Mouse (Mus musculus): ENCODE data around the gene Dnm3. TPM values are rescaled to one million over a fixed set of nuclear protein-coding genes. Genes with fewer than 3 reads are reported as not detected.

Gene Dnm3
- total RNA-seq, 1 experiment from 2014 or later, result 1.5 TPM

- no peak for ATAC-seq (replicated peaks; ENCODE audit: insufficient number of reproducible peaks, low FRiP score, low TSS enrichment, poor library complexity, severe bottlenecking)
These were observed 255.5 kb downstream of the Dnm3 start for GRCm38 (mm10) chr1:162222353-162222752.

GRCm38 (mm10) chr1:162221801-162222301 lies 256.0 kb downstream of the Dnm3 start:
- ATAC-seq (replicated peaks; ENCODE audit: insufficient number of reproducible peaks, low FRiP score, low TSS enrichment, poor library complexity, severe bottlenecking), result no peak

GRCm38 (mm10) chr1:162220891-162221290 lies 256.9 kb downstream of the Dnm3 start:
- no peak for ATAC-seq (replicated peaks; ENCODE audit: insufficient number of reproducible peaks, low FRiP score, low TSS enrichment, poor library complexity, severe bottlenecking)

GRCm38 (mm10) chr1:162219781-162220180 lies 258.1 kb downstream of the Dnm3 start:
- ATAC-seq (replicated peaks; ENCODE audit: insufficient number of reproducible peaks, low FRiP score, low TSS enrichment, poor library complexity, severe bottlenecking), result no peak

GRCm38 (mm10) chr1:162218530-162219180 lies 259.2 kb downstream of the Dnm3 start:
- no peak for ATAC-seq (replicated peaks; ENCODE audit: insufficient number of reproducible peaks, low FRiP score, low TSS enrichment, poor library complexity, severe bottlenecking)

- ATAC-seq (replicated peaks; ENCODE audit: insufficient number of reproducible peaks, low FRiP score, low TSS enrichment, poor library complexity, severe bottlenecking), result no peak
These were observed 260.4 kb downstream of the Dnm3 start for GRCm38 (mm10) chr1:162217340-162217974.

- ATAC-seq (replicated peaks; ENCODE audit: insufficient number of reproducible peaks, low FRiP score, low TSS enrichment, poor library complexity, severe bottlenecking), result no peak
These were observed 261.2 kb downstream of the Dnm3 start for GRCm38 (mm10) chr1:162216656-162217055.

GRCm38 (mm10) chr1:162215743-162216142 lies 262.1 kb downstream of the Dnm3 start:
- no peak for ATAC-seq (replicated peaks; ENCODE audit: insufficient number of reproducible peaks, low FRiP score, low TSS enrichment, poor library complexity, severe bottlenecking)

- no peak for ATAC-seq (replicated peaks; ENCODE audit: insufficient number of reproducible peaks, low FRiP score, low TSS enrichment, poor library complexity, severe bottlenecking)
These were observed 264.8 kb downstream of the Dnm3 start for GRCm38 (mm10) chr1:162213066-162213465.

- no peak for ATAC-seq (replicated peaks; ENCODE audit: insufficient number of reproducible peaks, low FRiP score, low TSS enrichment, poor library complexity, severe bottlenecking)
These were observed 267.3 kb downstream of the Dnm3 start for GRCm38 (mm10) chr1:162210529-162210928.

GRCm38 (mm10) chr1:162209487-162210149 lies 268.2 kb downstream of the Dnm3 start:
- ATAC-seq (replicated peaks; ENCODE audit: insufficient number of reproducible peaks, low FRiP score, low TSS enrichment, poor library complexity, severe bottlenecking), result no peak

GRCm38 (mm10) chr1:162209010-162209409 lies 268.8 kb downstream of the Dnm3 start:
- no peak for ATAC-seq (replicated peaks; ENCODE audit: insufficient number of reproducible peaks, low FRiP score, low TSS enrichment, poor library complexity, severe bottlenecking)

- ATAC-seq (replicated peaks; ENCODE audit: insufficient number of reproducible peaks, low FRiP score, low TSS enrichment, poor library complexity, severe bottlenecking), result no peak
These were observed 270.2 kb downstream of the Dnm3 start for GRCm38 (mm10) chr1:162207708-162208043.

GRCm38 (mm10) chr1:162206998-162207707 lies 270.7 kb downstream of the Dnm3 start:
- ATAC-seq (replicated peaks; ENCODE audit: insufficient number of reproducible peaks, low FRiP score, low TSS enrichment, poor library complexity, severe bottlenecking), result peak; percentile 78

GRCm38 (mm10) chr1:162202465-162203348 lies 275.1 kb downstream of the Dnm3 start:
- no peak for ATAC-seq (replicated peaks; ENCODE audit: insufficient number of reproducible peaks, low FRiP score, low TSS enrichment, poor library complexity, severe bottlenecking)

- ATAC-seq (replicated peaks; ENCODE audit: insufficient number of reproducible peaks, low FRiP score, low TSS enrichment, poor library complexity, severe bottlenecking), result no peak
These were observed 277.4 kb downstream of the Dnm3 start for GRCm38 (mm10) chr1:162200446-162200845.

GRCm38 (mm10) chr1:162196812-162197680 lies 280.8 kb downstream of the Dnm3 start:
- ATAC-seq (replicated peaks; ENCODE audit: insufficient number of reproducible peaks, low FRiP score, low TSS enrichment, poor library complexity, severe bottlenecking), result no peak
